Comparison of ENCODE assay signal across 13 mouse cellular contexts in the genomic region with DNA sequence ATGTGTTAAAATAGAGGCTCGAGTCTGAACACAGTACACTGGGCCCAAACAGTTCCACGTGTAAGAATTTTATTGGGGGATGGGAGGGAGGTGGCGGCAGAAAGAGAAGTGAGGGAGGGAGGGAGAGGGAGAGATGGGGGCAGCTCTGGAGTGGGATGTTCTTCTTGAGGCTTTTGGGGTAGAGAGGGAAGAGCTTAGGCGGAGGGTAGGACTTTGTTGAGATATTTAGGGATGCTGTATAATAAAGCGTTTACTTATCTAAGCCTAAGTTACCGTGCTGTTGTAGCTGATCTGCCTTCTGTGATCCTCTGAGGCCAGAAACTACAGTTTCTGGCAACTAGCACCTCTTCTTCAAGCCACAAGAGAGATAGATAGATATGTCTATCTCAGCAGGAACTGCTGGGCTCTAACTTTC. TPM values are rescaled to one million over a fixed set of nuclear protein-coding genes. Genes with fewer than 3 reads are reported as not detected.
DNase-seq lines count a peak whose midpoint lies in the region; ATAC-seq and TF ChIP-seq lines count a peak whose summit lies in the region.
"Had no signal": no experiment of that assay in that cellular context is flagged by ENCODE, and none has a peak within 500 bp of the region (broad histone marks: within the 10 kb centered on the region; RNA-seq: fewer than 3 reads in every experiment).

No protein-coding gene starts in this region.

- 56% methylated on average over 6 of the region's 6 CpGs for WGBS in forebrain, embryonic 13.5 days
- 57% methylated on average over 6 of the region's 6 CpGs for WGBS in forebrain, embryonic 15.5 days
- WGBS in liver, embryonic 14.5 days (ENCODE audit: insufficient replicate concordance), result 9% methylated on average over 6 of the region's 6 CpGs

- no peaks in the 10 kb centered on the region for H3K27me3 ChIP-seq in forebrain, embryonic 13.5 days
- no peaks in the 10 kb centered on the region for H3K27me3 ChIP-seq in forebrain, embryonic 15.5 days
- no peaks in the 10 kb centered on the region for H3K27me3 ChIP-seq in testis, adult 2 months (ENCODE audit: control insufficient read depth, insufficient read depth, low read length)
- H3K27me3 ChIP-seq in liver, embryonic 14.5 days (ENCODE audit: control insufficient read depth, insufficient read depth, low read length), result no peaks in the 10 kb centered on the region
- H3K27me3 ChIP-seq: heart, embryonic 12.5 days had no signal

- TF ChIP-seq CTCF in testis, adult 2 months (IDR thresholded peaks at IDR 0.05; ENCODE audit: control insufficient read depth, insufficient read depth, insufficient replicate concordance, low read depth, low read length), result no peak
- no peak for TF ChIP-seq CTCF in liver, embryonic 14.5 days (IDR thresholded peaks at IDR 0.05; ENCODE audit: low read depth)

- no peak overlapping the region for H3K4me3 ChIP-seq in forebrain, embryonic 13.5 days
- no peak overlapping the region for H3K4me3 ChIP-seq in forebrain, embryonic 15.5 days
- H3K4me3 ChIP-seq in testis, adult 2 months (ENCODE audit: control insufficient read depth, low read depth, low read length), result peak overlapping the region; percentile 34
- H3K4me3 ChIP-seq in liver, embryonic 14.5 days (ENCODE audit: insufficient read depth in 1 of 2, low read depth in 2 of 2, low read length in 2 of 2), result no peak overlapping the region

- H3K36me3 ChIP-seq in forebrain, embryonic 13.5 days (ENCODE audit: poor library complexity, severe bottlenecking), result peaks cover 2% of the 10 kb centered on the region; the same call in 1 of the 2 replicates
- H3K36me3 ChIP-seq in forebrain, embryonic 15.5 days, result no peaks in the 10 kb centered on the region
- H3K36me3 ChIP-seq in testis, adult 2 months (ENCODE audit: control insufficient read depth, insufficient read depth, low read length), result no peaks in the 10 kb centered on the region
- H3K36me3 ChIP-seq in liver, embryonic 14.5 days (replicated peaks; ENCODE audit: control insufficient read depth, insufficient read depth, low read depth), result no peaks in the 10 kb centered on the region

- H3K9me3 ChIP-seq in forebrain, embryonic 13.5 days (replicated peaks), result no peaks in the 10 kb centered on the region
- no peaks in the 10 kb centered on the region for H3K9me3 ChIP-seq in forebrain, embryonic 15.5 days
- no peaks in the 10 kb centered on the region for H3K9me3 ChIP-seq in liver, embryonic 14.5 days (ENCODE audit: control insufficient read depth, low read length)
- H3K9me3 ChIP-seq: G1E had no signal

- TF ChIP-seq EP300 in liver, embryonic 14.5 days (IDR thresholded peaks at IDR 0.05; ENCODE audit: low read depth), result no peak; the same call in 1 of the 2 replicates

- H3K9ac ChIP-seq in forebrain, embryonic 13.5 days, result no peak overlapping the region
- H3K9ac ChIP-seq in forebrain, embryonic 15.5 days (replicated peaks), result no peak overlapping the region
- no peak overlapping the region for H3K9ac ChIP-seq in liver, embryonic 14.5 days (replicated peaks)

- 0 out of 2 replicates have a peak, but pooled peaks have one; percentile 1 for ATAC-seq in forebrain, embryonic 13.5 days
- ATAC-seq in forebrain, embryonic 15.5 days (replicated peaks), result no peak
- peak; percentile 25; the same call in 1 of the 2 replicates for ATAC-seq in liver, embryonic 14.5 days (ENCODE audit: insufficient read depth)
- ATAC-seq in CD4-positive, CD25-positive, alpha-beta regulatory T cell, adult 4 months, result no peak
- ATAC-seq in cerebellum, adult (ENCODE audit: insufficient number of reproducible peaks, low FRiP score, low TSS enrichment), result no peak

- no peak overlapping the region for H3K27ac ChIP-seq in forebrain, embryonic 13.5 days
- H3K27ac ChIP-seq in forebrain, embryonic 15.5 days (replicated peaks), result no peak overlapping the region
- no peak overlapping the region for H3K27ac ChIP-seq in testis, adult 2 months (ENCODE audit: control insufficient read depth, insufficient read depth, low read depth, low read length)
- no peak overlapping the region for H3K27ac ChIP-seq in liver, embryonic 14.5 days

- peaks cover 14% of the 10 kb centered on the region for H3K4me1 ChIP-seq in forebrain, embryonic 13.5 days
- peaks cover 18% of the 10 kb centered on the region for H3K4me1 ChIP-seq in forebrain, embryonic 15.5 days
- H3K4me1 ChIP-seq in testis, adult 2 months (ENCODE audit: control insufficient read depth, insufficient read depth, low read length), result peaks cover 2% of the 10 kb centered on the region; the same call in 1 of the 2 replicates
- peaks cover 0 to 11% of the 10 kb centered on the region in 2 experiments; a peak in 3 of 4 replicates for H3K4me1 ChIP-seq in liver, embryonic 14.5 days (replicated peaks; ENCODE audit: control insufficient read depth in 2 of 2, insufficient read depth in 2 of 2, low read length in 1 of 2)

- no peak for DNase-seq in testis, postnatal 14 days (ENCODE audit: low spot score)
- DNase-seq in liver, embryonic 14.5 days (ENCODE audit: low read depth in 3 of 3, low spot score in 3 of 3), result no peak
- no peak for DNase-seq in frontal cortex, postnatal 36 days (ENCODE audit: low spot score in 2 of 2)

- H3K4me2 ChIP-seq in forebrain, embryonic 13.5 days, result no peak overlapping the region; the same call in 1 of the 2 replicates
- no peak overlapping the region for H3K4me2 ChIP-seq in forebrain, embryonic 15.5 days (replicated peaks)
- H3K4me2 ChIP-seq in liver, embryonic 14.5 days (ENCODE audit: low read depth), result peak overlapping the region; percentile 72

- no peak for TF ChIP-seq POLR2A in testis, adult 2 months (IDR thresholded peaks at IDR 0.05; ENCODE audit: control insufficient read depth, low read depth, low read length)

RNA-seq across cellular contexts. Expression of a gene that starts 0.7 kb away (rescaled TPM):
- 28.9 and 30.0 TPM in 2 replicates for polyA plus RNA-seq in forebrain, embryonic 13.5 days (2015; fragmentation: Nextera tagmentation; extraction: Ambion mirVana)
- polyA plus RNA-seq in forebrain, embryonic 15.5 days (2015; fragmentation: Nextera tagmentation; extraction: Ambion mirVana), result 36.4 and 36.8 TPM in 2 replicates
- 4.4 and 6.2 TPM in 2 replicates for polyA plus RNA-seq in testis, adult 2 months (2012; rRNA removed)
- 9.5 and 13.6 TPM in 2 replicates for polyA plus RNA-seq in liver, embryonic 14.5 days (2012; rRNA removed)
- 19.1 and 20.4 TPM in 2 replicates for polyA plus RNA-seq in liver, embryonic 14.5 days (2014; fragmentation: Nextera tagmentation; extraction: Ambion mirVana)
- polyA plus RNA-seq in CD4-positive, CD25-positive, alpha-beta regulatory T cell, adult 4 months (2017; shearing (Covaris generic)), result 10 to 100 TPM; 14.8 to 16.1 TPM

RNA-seq across cellular contexts. Expression of a gene that starts 1.2 kb away (rescaled TPM):
- 0.34 TPM in 1 of 2 replicates, not detected in the other for polyA plus RNA-seq in forebrain, embryonic 13.5 days (2015; fragmentation: Nextera tagmentation; extraction: Ambion mirVana)
- 0.22 and 0.40 TPM in 2 replicates for polyA plus RNA-seq in forebrain, embryonic 15.5 days (2015; fragmentation: Nextera tagmentation; extraction: Ambion mirVana)
- 0.99 and 1.5 TPM in 2 replicates for polyA plus RNA-seq in testis, adult 2 months (2012; rRNA removed)
- polyA plus RNA-seq in liver, embryonic 14.5 days (2012; rRNA removed), result 0.26 and 0.54 TPM in 2 replicates
- polyA plus RNA-seq in liver, embryonic 14.5 days (2014; fragmentation: Nextera tagmentation; extraction: Ambion mirVana), result 0.38 and 0.47 TPM in 2 replicates
- polyA plus RNA-seq in CD4-positive, CD25-positive, alpha-beta regulatory T cell, adult 4 months (2017; shearing (Covaris generic)), result not detected
- polyA plus RNA-seq: embryonic facial prominence, embryonic 11.5 days; limb, embryonic 11.5 days had no signal

RNA-seq across cellular contexts. Expression of a gene that starts 18.5 kb away (rescaled TPM):
- 6.6 and 8.2 TPM in 2 replicates for polyA plus RNA-seq in forebrain, embryonic 13.5 days (2015; fragmentation: Nextera tagmentation; extraction: Ambion mirVana)
- polyA plus RNA-seq in forebrain, embryonic 15.5 days (2015; fragmentation: Nextera tagmentation; extraction: Ambion mirVana), result 7.6 and 7.7 TPM in 2 replicates
- polyA plus RNA-seq in testis, adult 2 months (2012; rRNA removed), result 5.5 and 6.3 TPM in 2 replicates
- polyA plus RNA-seq in liver, embryonic 14.5 days (2012; rRNA removed), result 3.7 and 4.8 TPM in 2 replicates
- 6.6 and 8.2 TPM in 2 replicates for polyA plus RNA-seq in liver, embryonic 14.5 days (2014; fragmentation: Nextera tagmentation; extraction: Ambion mirVana)
- polyA plus RNA-seq in CD4-positive, CD25-positive, alpha-beta regulatory T cell, adult 4 months (2017; shearing (Covaris generic)), result 1 to 10 TPM; 5.8 to 8.8 TPM

RNA-seq across cellular contexts. Expression of a gene that starts 26.7 kb away (rescaled TPM):
- polyA plus RNA-seq in forebrain, embryonic 13.5 days (2015; fragmentation: Nextera tagmentation; extraction: Ambion mirVana), result 0.14 TPM in 1 of 2 replicates, not detected in the other
- polyA plus RNA-seq in forebrain, embryonic 15.5 days (2015; fragmentation: Nextera tagmentation; extraction: Ambion mirVana), result 0.22 and 0.28 TPM in 2 replicates
- 0.16 and 0.23 TPM in 2 replicates for polyA plus RNA-seq in testis, adult 2 months (2012; rRNA removed)
- 0.03 and 0.05 TPM in 2 replicates for polyA plus RNA-seq in liver, embryonic 14.5 days (2012; rRNA removed)
- not detected in 2 replicates for polyA plus RNA-seq in liver, embryonic 14.5 days (2014; fragmentation: Nextera tagmentation; extraction: Ambion mirVana)
- not detected for polyA plus RNA-seq in CD4-positive, CD25-positive, alpha-beta regulatory T cell, adult 4 months (2017; shearing (Covaris generic))
- polyA plus RNA-seq: embryonic facial prominence, embryonic 11.5 days; G1E; heart, embryonic 12.5 days; limb, embryonic 11.5 days had no signal

RNA-seq across cellular contexts. Expression of a gene that starts 41.3 kb away (rescaled TPM):
- polyA plus RNA-seq in forebrain, embryonic 13.5 days (2015; fragmentation: Nextera tagmentation; extraction: Ambion mirVana), result not detected in 2 replicates
- not detected in 2 replicates for polyA plus RNA-seq in forebrain, embryonic 15.5 days (2015; fragmentation: Nextera tagmentation; extraction: Ambion mirVana)
- polyA plus RNA-seq in testis, adult 2 months (2012; rRNA removed), result 5.2 and 5.9 TPM in 2 replicates
- 0.35 and 0.51 TPM in 2 replicates for polyA plus RNA-seq in liver, embryonic 14.5 days (2012; rRNA removed)
- polyA plus RNA-seq in liver, embryonic 14.5 days (2014; fragmentation: Nextera tagmentation; extraction: Ambion mirVana), result 0.37 and 0.56 TPM in 2 replicates
- polyA plus RNA-seq in CD4-positive, CD25-positive, alpha-beta regulatory T cell, adult 4 months (2017; shearing (Covaris generic)), result 1 to 10 TPM in 1 of 2 experiments, under 1 TPM in 1; 0.52 to 3.9 TPM
- polyA plus RNA-seq: brain, embryonic 14.5 days; embryonic facial prominence, embryonic 11.5 days; limb, embryonic 11.5 days had no signal

Comparison
In these comparisons a context has a peak if more than half of its experiments do, and no peak if none do; other contexts are left out.
1. ATAC-seq: peak in forebrain, embryonic 13.5 days (single experiment) and liver, embryonic 14.5 days (single experiment); none in forebrain, embryonic 15.5 days (single experiment), CD4-positive, CD25-positive, alpha-beta regulatory T cell, adult 4 months (single experiment) and cerebellum, adult (single experiment).